Mouse (Mus musculus) neural tube, embryonic 14.5 days (tissue): ENCODE measurements around the gene Ggact. TPM values are rescaled to one million over a fixed set of nuclear protein-coding genes. Genes with fewer than 3 reads are reported as not detected.

ENCODE experiments used
- ATAC-seq: fragments of 200-750 bp; cut with Nextera tagmentation; 2 replicates; pipeline ENCODE4 v1.8.0; 2017; ENCODE audit warnings: low read depth, mild to moderate bottlenecking, moderate TSS enrichment, moderate library complexity
- H3K27ac ChIP-seq: fragments of 300-500 bp; sonication (generic); 2 replicates; pipeline ENCODE4 v1.5.1; 2014; ENCODE audit warnings: low read depth, mild to moderate bottlenecking, control low read depth, low read length, moderate library complexity, mixed read lengths
- H3K27me3 ChIP-seq: fragments of 300-500 bp; sonication (generic); 2 replicates; pipeline ENCODE4 v1.6.1; 2014; ENCODE audit warnings: low read length; ENCODE audit not compliant: control insufficient read depth, insufficient read depth
- H3K36me3 ChIP-seq: fragments of 300-500 bp; sonication (generic); 2 replicates; pipeline ENCODE4 v1.6.1; 2014; ENCODE audit warnings: low read length, mixed read lengths; ENCODE audit not compliant: control insufficient read depth, insufficient read depth
- H3K4me1 ChIP-seq: fragments of 300-500 bp; sonication (generic); 2 replicates; pipeline ENCODE4 v1.6.1; 2014; ENCODE audit warnings: low read length; ENCODE audit not compliant: control insufficient read depth, insufficient read depth
- H3K4me2 ChIP-seq: fragments of 300-500 bp; sonication (generic); 2 replicates; pipeline ENCODE4 v1.6.1; 2014; ENCODE audit warnings: mild to moderate bottlenecking, low read depth, low read length, control low read depth
- H3K4me3 ChIP-seq: fragments of 300-500 bp; sonication (generic); 2 replicates; pipeline ENCODE4 v1.5.1; 2014; ENCODE audit warnings: low read depth, low read length, control low read depth, mixed read lengths
- H3K9ac ChIP-seq: fragments of 300-500 bp; sonication (generic); replicated peaks from 2 replicates; pipeline ENCODE4 v1.6.1; 2014; ENCODE audit warnings: low read depth, mild to moderate bottlenecking, control low read depth, low read length, mixed read lengths
- H3K9me3 ChIP-seq: fragments of 300-500 bp; sonication (generic); 2 replicates; pipeline ENCODE4 v1.6.1; 2016; ENCODE audit warnings: low read length; ENCODE audit not compliant: control insufficient read depth
- WGBS: fragments of 180-500 bp; shearing (Covaris S2); extraction: QIAGEN DNeasy Blood & Tissue Kit; methylation state at CpG from one replicate; pipeline ENCODE4 v1.1.7; 2014; 5-methylcytosine and 5-hydroxymethylcytosine counted together
- polyA plus RNA-seq: library from polyadenylated mRNA; unstranded; fragments of >200 nt; fragmentation: Nextera tagmentation; extraction: Ambion mirVana; gene quantifications from 2 replicates; pipeline ENCODE4 v1.2.1, GENCODE M21; 2014

Gene Ggact
- polyA plus RNA-seq, 1 experiment from 2014 or later, result 8.2 TPM

- H3K27me3 ChIP-seq, result no peaks in the 10 kb centered on the region
- H3K9me3 ChIP-seq, result no peaks in the 10 kb centered on the region
- no peak overlapping the region for H3K4me2 ChIP-seq
- no peaks in the 10 kb centered on the region for H3K36me3 ChIP-seq
- H3K4me3 ChIP-seq, result no peak overlapping the region
- ATAC-seq, result no peak
- no peaks in the 10 kb centered on the region for H3K4me1 ChIP-seq
- 80% methylated on average over 4 of the region's 4 CpGs for WGBS
- no peak overlapping the region for H3K9ac ChIP-seq
- H3K27ac ChIP-seq, result no peak overlapping the region
These were observed 128.9 kb downstream of the Ggact start for GRCm38 (mm10) chr14:122784701-122785100.

- H3K4me2 ChIP-seq, result no peak overlapping the region
- no peak overlapping the region for H3K9ac ChIP-seq
- H3K4me3 ChIP-seq, result no peak overlapping the region
- no peak overlapping the region for H3K27ac ChIP-seq
- no peaks in the 10 kb centered on the region for H3K9me3 ChIP-seq
- no peak for ATAC-seq
- no peaks in the 10 kb centered on the region for H3K4me1 ChIP-seq
- H3K36me3 ChIP-seq, result no peaks in the 10 kb centered on the region
- 94% methylated on average over 5 of the region's 5 CpGs for WGBS
- no peaks in the 10 kb centered on the region for H3K27me3 ChIP-seq
These were observed 147.1 kb downstream of the Ggact start for GRCm38 (mm10) chr14:122766448-122766847.

Other genes starting within 250 kb of the Ggact start
- gene Tmtc4, start 70.3 kb upstream of the Ggact start, polyA plus RNA-seq, result 74.5 and 75.0 TPM in 2 replicates